Mouse (Mus musculus) right cerebral cortex, adult 18-20 months (tissue): ENCODE results near the gene Per1.

Experiments
- DNase-seq: peaks from one replicate; pipeline ENCODE4 v3.0.0; 2022; ENCODE audit warnings: mixed read lengths

Per1 gene

DNA sequence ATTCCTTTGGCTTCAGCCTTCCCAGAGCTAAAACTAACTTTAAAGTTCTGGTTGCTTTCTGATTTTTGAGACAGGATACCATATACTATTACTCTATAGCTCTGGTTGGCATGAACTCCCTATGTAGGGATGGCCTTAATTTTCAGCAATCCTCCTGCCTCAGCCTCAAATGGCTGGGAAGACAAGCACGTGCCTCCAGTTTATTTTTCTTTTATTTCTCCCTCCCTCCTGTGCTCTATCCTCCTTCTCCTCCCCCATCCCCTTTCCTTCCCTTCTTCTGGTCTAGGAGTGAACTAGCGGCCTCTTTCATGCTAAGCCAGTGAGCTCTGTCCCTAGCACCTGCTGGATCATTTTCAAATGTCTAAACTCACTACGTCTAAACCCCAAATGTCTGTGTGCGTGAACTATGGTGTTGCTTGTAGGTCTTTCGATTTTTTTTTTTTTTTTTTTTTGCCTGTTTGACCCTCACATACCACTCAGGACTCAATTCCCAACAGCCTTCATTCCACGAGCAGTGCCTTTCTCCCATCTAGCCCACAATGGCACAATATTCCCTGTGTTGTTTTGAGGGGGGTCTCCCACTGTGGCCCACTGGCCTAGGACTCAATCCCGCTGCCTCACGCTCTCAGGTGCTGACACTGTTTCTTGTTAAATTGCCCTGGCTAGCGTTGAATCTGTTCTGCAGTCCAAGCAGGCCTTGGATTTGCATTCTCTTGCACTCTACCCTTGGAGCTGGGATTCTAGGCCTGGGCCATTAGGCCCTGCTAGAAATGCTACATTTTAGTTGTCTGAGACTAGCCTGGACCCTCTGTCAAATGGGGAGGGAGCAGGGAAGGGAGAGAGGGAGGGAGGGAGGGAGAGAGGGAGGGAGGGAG, 30.5 kb upstream of the Per1 start:
- no peak for DNase-seq

DNA sequence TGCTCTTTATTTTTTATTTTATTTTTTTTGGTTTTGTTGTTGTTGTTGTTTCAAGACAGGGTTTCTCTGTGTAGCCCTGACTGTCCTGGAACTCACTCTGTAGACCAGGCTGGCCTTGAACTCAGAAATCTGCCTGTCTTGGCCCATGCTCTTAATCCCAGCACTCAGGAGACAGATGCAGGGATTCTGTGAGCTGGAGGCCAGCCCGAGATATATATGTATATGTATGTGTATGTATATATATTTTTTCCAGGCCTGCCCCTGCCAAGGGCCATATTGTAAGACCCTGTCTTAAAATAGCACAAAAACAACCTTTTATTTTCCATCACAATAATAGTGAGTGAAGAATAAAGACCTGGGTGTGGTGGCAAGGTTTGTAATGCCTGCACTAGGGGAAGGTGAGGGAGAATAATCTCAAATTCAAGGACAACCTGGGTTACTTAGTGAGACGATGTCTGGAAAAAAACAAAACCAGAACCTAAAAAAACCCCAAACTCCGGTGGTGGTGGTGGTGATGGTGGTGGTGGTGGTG, 29.6 kb upstream of the Per1 start:
- no peak for DNase-seq

DNA sequence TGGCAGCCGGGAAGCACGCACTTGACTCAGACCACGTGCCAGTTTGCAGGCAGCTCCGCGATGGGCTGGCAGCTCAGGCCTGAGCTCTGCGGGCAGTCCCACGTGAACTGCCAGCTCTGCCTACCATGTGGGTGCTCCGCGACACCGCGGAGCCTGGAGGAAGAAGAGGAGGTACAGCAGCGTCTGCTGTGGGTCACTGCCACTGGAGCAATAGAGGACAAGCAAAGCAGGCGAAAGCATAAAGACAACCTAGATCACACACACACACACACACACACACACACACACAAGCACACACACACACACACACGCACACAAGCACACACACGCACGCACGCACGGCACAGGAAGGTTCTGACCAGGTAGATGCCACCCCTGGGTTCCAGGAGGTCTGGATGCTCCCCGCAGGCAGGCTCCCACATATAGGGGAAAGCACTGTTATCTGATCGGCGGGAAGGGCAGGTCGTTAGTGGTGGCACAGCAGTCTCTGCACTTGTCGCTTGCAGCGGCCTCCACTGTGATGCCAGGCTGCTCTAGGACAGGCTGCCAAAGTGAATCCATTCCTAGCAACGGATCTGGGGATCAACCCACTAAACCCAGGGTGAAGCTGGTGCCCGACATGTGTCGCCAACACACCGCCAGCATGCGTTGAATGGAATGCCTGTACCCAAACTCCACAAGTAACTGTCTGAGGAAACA, 28.7 kb upstream of the Per1 start:
- DNase-seq: peak; percentile 76

DNA sequence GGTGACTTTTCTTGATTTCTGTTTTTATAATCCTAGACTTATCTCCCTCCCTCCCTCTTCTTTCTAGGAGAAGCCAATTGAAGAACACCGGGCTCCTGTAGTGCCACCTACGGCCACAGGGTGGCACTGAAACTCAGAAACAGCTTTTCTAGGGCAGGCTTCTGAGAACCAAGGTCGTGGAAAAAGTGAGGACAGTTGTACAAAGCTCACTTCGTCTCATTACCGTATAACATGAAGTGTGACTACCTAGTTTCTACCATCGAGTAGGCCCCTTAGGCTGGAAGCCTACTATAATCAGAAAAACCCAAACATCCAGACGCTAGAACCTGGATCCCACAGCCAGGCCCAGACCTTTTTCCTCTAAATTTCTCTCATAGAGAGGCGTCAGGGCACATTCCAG, 28.1 kb upstream of the Per1 start:
- peak; percentile 88 for DNase-seq

DNA sequence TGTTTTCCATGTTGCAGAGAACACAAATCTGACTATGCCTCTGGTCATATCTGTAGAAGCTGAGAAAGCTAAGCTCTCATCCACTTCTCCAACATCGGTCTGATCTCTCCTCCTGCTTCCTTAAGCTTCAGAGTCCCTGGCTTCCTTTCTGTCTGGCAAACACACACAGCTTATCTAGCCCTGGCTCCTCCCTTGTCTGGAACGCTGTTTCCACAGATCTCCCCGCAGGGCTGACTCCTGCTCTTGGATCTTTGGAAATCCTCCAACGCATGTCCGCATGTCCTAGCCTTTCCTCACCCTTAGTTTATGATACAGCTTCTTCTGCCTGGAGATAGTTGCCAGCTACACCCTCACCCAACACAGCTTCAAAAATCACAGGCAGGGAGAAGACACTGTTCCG, 27.4 kb upstream of the Per1 start:
- DNase-seq: no peak

DNA sequence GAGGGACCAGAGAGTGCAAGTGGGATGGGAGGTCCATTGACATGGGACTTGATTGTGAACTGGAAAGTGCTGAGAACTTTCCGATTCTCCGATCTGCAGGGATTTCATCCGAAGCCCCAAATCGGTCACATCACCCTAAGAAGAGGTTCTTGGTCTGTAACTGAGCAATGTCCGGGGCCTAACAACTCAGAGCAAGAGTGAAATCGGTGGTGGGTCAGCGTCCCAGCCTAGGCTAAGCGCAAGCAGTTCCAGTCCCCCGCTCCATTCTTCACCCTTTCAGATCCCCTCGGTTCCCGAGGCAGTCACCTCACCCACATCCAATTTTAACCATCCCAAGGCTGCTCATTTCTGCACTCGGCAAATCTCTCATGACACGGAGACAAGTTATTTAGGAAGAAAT, 24.9 kb upstream of the Per1 start:
- DNase-seq: no peak

DNA sequence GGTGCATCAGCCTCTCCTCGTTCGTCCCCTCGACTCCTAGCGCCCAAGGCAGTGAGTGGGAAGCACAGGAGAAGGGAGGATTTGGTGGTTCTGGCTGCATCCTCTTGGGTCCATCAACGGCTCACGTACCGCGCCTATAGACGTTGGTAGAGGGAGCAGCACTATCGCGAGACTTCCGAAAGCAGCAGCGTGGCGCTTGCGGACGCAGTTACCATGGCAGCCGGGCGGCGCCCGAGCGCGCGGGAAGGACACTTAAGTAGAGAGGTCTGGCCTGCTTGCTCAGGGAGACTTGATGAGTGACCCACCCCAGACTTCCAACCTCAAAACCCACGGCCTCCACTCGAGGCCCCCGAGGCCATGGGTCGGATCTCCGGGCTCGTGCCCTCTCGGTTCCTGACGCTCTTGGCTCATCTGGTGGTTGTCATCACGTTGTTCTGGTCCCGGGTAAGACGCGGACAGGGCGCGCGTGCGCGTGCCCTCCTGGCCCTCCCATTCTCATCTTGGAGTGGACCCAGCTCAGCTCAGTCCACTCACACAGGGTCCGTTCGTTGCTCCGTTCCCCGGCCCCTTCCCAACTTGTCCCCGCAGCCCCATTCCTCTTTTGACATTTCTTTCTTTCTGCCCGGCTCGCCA, 24.3 kb upstream of the Per1 start, which contains the start of gene Tmem107:
Gene Tmem107, plus strand, starts transcription at position 217 of the 633 bp plus-strand sequence.
- peak; percentile 96 for DNase-seq

DNA sequence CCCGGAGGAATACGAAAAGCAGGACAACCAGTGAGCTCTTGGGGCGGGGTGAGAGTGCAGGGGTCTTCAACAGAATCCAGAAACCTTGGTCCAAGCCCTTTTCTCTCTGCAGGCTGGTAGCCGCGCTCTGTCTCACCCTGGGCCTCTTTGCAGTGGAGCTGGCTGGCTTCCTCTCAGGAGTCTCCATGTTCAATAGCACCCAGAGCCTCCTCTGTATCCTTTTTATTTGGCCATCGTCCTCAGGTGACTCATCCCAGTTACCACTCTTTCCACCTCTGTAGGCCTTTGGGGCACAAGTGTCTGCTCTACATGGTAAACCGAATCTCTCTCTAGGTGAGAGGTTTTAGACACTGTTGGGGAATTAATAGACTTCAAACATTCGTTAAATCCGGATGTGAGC, 23.8 kb upstream of the Per1 start:
- DNase-seq: no peak

DNA sequence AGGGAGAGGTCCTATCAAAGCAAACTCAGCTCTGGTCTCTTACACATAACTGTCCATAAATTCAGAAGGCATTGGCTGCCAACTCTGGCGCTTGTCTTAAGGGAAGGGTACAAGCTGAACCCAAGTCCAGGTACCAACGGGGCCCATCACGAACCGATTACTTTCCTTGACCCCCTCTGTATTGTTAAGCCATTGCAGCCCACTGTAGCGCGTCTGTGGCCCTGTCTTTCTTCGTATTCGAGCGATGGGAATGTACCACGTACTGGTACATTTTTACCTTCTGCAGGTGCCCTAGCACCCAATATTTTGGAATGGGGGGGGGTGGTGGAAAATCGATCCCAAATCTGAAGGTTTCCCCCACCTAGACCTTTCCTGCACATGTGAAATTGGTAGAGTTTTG, 22.8 kb upstream of the Per1 start:
- no peak for DNase-seq

DNA sequence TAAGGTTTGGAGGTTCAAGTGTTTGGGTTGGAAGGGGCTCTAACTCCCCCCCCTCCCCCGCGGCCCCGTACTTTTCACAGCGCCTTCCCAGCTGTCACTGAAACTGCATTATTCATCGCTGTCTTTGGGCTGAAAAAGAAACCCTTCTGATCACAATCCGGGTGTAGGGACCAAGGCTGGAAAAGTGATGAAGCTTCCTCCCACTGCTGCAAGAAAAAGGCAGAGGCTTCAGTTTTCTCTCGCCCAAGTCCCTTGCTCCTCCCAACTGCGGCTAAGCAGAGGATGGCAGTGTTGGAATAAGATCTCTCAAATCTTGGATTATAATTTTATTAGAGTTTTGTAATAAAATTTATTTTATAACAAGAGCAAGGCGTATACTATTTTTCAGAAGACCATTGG, 22.4 kb upstream of the Per1 start:
- DNase-seq: no peak

DNA sequence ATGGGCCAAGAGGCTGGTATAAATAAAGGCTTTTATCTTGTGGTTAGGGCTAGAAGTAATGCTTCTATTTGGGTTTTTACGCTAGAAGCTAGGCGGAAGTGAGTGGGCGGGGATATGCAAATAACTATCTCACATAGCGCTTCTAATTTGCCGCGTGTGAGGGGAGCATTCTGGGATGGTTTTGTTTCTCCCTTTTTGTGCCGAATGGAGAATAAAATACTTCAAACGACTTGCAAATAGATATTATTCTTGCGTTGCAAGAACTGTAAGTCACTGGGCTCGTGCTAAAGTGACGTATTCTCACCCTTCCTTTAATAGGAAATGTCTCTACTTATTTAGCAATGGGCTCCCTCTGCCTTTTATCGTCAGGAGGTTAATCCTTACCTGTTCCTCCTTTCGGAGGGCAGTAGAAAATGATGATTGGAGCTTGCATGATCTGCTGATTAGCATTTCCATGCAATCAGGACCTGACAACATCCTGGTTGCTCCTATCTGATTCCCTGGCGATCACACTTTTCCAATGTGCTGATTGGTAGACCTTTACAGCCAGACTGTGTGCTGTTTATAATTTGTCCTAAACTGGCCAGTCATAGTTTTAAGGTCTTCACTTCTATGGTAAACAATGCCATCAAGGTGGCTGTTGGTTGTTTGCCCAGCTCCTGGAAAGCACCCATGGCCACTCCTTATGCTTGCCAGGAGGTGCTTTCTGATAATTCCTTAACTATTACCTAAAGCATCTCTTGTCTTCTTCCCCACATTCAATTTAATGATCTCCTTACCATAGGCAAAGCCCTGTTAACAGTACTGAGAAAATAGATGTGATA, 21.7 kb upstream of the Per1 start:
- DNase-seq: peak; percentile 91

DNA sequence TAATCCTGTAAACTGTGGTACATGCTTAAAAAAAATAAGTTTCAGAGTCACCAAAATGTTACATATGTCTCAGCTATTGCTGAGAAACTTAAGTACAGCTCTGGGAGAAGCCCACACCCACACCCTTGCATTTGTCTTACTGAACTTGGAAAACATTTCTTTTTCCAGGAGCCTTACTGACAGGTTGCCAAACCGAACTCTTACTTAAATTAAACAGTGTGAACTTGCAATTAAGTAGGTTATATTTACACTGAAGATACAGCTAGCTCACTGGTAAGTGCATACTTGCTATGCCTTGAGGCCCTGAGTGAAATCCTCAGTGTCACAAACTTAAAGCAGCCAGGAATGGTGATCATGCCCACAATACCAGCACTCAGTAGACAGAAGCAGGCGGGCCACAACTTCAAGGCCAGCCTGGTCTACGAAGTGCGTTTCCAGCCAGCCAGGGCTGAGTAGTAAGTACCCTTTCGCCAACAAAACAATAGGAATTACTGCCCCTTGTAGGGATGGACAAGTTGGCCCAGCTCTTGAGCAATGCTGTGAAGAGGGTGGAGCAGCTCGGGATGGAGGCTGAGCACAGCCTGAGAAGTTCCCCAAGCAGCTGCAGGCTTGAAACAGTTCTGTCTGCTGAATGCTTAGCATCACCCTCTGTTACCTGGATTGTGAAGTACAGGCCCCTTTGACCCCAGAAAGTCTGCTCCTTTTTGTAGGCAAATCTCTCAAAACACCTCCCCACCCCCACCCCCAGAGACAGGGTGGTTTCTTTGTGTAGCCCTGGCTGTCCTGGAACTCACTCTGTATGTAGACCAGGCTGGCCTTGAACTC, 20.9 kb upstream of the Per1 start:
- no peak for DNase-seq

DNA sequence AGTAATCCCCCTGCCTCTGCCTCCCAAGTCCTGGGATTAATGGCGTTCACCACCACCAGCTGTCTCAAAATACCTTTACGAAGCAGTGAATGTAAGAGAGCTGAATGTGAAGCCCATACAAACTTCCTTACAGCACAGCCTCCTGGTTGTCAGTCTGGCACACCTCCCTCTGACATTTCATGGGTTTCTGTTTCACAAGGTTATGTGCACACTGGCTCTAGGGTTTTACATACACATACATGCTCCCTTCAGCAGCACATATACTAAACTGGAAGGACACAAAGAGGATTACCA, 20.3 kb upstream of the Per1 start:
- DNase-seq: no peak

DNA sequence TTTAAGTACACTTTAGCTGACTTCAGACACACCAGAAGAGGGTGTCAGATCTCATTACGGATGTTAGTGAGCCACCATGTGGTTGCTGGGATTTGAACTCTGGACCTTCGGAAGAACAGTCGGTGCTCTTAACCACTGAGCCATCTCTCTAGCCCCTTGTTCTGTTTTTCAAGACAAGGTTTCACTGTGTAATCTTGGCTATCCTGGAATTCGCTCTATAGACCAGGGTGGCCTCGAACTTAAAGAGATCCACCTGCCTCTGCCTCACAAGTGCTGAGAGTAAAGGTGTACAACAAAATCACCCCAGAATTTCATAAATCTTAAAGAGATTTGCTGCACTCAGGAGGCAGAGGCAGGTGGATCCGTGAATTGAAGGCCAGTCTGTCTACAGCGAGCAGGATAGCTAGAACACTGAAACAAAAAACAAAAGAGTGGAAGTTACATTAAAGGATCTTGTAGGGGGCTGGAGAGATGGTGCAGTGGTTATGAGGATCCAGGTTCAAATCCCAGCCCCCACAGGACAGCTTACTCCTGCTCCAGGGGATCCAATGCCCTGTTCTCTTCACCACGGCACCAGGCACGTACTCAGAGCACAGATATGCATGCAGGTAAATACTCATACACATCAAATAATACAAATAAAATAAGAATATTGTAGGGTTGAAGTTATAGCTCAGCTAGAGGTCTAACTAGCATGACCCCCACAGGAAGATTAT, 19.1 kb upstream of the Per1 start:
- no peak for DNase-seq

DNA sequence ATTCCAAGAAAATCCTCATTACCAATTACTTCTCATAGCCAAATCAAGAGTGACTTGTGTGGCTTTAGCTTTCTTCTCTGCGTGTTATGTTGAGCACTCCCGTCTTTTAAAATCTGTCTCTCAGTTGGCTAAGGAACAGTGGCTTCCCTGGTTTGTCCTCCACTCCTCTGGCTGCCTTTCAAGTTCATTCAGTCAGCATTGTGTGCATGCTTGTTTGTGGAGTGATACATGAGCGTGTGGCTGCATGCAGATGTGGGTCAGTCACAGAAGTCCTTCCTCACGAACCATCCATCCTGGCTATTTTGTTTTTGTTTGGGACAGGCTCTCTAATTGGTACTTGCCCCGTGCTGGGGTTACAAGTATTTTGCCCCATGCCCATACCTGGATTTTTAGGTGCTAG, 18.4 kb upstream of the Per1 start:
- DNase-seq: no peak

DNA sequence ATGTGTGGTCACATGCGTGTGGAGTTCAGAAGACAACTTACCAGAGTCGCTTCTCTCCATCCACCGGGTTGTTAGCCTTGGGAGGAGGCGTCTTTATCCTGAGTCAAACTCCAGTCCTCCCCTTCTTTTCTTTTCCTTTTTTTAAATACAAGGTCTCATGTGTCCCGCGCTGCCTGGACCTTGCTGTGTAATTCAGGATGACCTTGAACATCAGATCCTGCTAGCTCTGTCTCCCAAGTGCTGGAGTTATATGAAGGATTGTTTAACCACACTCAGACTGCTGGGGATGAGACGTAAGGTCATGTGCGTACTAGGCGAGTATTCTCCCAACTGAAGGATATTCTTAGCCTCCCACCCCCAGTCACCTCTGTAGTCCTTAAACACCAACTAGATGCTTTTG, 17.7 kb upstream of the Per1 start:
- DNase-seq: no peak

DNA sequence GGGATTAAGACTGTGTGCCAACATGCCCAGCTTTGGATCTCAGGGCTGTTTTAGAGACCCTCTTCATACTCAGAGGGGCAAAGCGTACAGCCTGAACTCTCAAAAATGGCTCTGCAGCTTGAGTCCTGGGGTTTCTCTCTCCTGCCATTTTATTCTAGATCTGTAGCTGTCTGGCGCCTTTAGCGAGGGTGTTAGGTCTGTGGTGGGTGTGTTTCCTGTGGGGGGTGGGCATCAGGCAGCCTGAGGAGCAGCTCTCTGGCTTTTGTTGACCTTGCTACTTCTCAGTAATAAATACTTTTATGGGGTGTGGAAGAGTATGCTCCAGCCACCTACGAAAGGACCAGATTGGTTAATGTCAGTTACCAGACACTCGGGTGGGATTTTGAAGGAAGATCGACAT, 17.0 kb upstream of the Per1 start:
- DNase-seq: no peak

DNA sequence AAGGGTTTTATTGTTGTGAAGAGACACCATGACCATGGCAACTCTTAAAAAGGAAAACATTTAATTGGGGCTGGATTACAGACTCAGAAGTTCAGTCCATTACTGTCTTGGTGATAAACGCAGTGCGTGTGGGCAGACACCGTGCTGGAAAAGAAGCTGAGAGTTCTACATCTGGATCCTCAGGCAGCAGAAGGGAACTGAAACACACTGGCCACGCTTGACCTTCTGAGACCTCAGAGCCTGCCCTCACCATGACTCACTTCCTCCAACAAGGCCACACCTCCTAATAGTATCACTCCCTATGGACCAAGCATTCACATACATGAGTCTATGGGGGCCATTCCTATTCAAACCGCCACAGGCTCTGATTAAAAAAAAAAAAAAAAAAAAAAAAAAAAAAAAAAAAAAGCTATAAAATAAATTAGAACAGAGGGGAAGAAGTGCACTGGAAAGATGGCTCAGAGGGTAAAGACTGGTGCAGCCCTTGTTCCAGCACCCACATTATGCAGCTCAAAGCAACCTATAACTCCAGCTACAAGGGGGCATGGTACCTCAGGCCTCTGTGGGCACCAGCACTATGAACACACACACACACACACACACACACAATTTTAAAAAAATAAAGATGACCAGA, 16.1 kb upstream of the Per1 start:
- DNase-seq: no peak

DNA sequence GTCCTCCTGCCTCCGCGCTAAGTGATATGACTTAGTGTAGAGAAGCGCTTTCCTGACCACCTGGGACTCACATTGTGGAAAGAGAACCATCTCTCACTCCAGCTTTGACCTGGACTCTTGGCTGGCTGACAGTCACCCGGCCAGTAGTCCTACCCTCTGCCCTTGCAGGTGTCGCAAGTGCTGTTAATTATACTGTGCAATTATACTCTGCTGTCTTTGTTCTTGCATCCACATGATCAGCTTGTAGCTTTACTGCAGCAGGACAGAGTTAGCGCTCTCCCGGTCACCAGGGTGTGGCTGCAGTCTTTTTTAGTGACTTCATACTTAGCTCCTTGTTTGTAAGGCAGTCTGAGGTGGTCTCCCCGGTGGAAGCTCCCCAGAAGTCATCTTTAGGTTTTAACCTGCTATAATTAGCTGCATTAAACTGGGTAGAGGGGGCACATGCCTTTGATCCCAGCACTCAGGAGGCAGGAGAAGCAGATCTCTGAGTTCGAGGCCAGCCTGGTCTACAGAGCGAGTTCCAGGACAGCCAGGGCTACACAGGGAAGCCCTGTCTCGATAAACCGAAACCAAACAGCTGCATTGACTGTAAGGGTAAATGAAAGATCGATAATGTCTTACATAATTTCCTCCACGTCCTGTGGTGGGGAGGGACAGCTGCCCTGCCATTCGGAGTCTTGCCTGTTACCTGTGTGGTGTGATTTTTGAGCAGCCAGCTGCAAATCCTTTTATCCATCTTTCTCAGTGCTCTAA, 14.7 kb upstream of the Per1 start:
- DNase-seq: no peak

DNA sequence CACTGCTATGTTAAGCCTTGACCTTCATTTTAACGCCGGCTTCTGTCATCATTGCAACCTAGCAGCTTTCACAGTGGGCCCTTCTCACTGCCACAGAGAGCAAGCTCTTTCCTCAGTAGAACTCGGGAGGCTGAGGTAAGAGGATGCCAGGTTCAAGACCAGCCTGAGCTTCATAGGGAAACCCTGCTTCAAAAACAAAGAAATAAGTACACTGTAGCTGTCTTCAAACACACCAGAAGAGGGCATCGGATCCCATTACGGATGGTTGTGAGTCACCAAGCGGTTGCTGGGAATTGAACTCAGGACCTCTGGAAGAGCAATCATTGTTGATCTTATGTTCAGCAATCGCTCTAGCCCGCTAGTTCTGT, 14.2 kb upstream of the Per1 start:
- DNase-seq: no peak
